Mouse (Mus musculus): ENCODE data around the gene C1qtnf5. TPM values are rescaled to one million over a fixed set of nuclear protein-coding genes. Genes with fewer than 3 reads are reported as not detected.

C1qtnf5 gene
- polyA plus RNA-seq, 1 experiment from 2014 or later, result 0.73 TPM

DNA sequence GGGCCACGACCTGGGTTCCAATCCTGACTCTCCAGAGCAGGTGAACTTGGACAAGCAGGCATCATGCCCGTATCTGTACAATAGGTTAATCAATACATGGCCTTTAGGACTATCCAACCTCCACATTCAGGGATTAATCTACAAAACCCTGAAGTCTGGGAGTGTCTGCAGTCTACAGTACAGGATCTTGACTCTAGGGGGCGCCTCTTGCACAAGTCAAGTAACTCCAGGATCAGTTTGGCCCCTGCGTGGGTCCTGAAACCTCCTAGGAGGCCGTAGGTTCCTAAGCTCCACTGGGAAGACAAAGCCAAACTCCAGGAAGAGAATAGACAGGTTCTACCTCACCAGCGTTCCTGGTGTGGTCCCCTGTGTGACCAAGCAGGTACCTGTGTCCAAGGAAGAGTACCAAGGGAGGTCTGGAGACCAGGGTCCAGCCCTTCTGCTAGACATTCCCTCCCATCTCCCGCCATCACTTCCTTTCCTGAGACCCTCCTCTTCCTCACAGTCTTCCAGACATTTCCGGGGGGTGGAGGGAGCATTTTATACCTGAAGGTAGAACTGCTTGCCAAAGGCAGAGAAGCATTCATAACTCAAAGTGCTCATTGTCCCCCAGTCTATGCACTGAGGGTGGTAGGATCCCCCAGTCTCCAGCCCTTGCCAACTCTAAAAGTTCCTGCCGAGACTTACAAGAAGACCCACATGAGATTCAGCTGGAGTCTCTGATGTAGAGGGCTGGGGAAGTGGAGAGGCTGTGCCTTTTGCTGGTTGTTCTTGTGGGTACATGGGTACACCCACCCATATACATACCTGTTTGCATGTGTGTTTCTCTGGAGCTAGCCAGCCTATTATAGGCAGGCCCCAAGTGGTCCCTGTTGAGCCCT, 32.4 kb upstream of the C1qtnf5 start:
- no peak overlapping the region for H3K9ac ChIP-seq
- peaks cover 17% of the 10 kb centered on the region for H3K27me3 ChIP-seq
- no peak for ATAC-seq (ENCODE audit: low FRiP score)
- H3K4me1 ChIP-seq, result peaks cover 62% of the 10 kb centered on the region
- H3K4me2 ChIP-seq, result no peak overlapping the region
- H3K36me3 ChIP-seq (replicated peaks), result no peaks in the 10 kb centered on the region
- no peak overlapping the region for H3K4me3 ChIP-seq (replicated peaks)
- WGBS, result 61% methylated on average over 9 of the region's 9 CpGs
- no peaks in the 10 kb centered on the region for H3K9me3 ChIP-seq
- no peak overlapping the region for H3K27ac ChIP-seq

DNA sequence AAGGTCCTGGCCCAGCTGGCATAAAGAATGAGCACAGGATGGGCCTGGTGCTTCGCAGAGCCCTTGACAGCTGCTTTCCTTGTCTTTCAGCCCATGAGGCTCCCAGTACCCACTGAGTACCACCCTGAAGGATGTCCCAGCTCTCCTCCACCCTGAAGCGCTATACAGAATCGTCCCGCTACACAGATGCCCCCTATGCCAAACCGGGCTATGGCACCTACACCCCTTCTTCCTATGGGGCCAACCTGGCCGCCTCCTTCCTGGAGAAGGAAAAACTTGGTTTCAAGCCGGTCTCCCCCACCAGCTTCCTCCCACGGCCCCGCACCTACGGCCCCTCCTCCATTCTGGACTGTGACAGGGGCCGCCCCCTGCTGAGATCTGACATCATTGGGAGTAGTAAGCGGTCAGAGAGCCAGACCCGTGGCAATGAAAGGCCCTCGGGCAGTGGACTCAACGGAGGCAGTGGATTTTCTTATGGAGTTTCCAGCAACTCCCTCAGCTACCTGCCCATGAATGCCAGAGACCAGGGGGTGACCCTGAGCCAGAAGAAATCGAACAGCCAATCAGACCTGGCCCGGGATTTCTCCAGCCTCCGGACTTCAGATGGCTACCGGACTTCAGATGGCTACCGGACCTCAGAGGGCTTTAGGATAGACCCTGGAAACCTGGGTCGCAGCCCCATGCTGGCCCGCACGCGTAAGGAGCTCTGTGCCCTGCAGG, 31.6 kb upstream of the C1qtnf5 start:
- no peak overlapping the region for H3K4me3 ChIP-seq (replicated peaks)
- WGBS, result 73% methylated on average over 24 of the region's 24 CpGs
- H3K36me3 ChIP-seq (replicated peaks), result no peaks in the 10 kb centered on the region
- no peak overlapping the region for H3K27ac ChIP-seq
- peaks cover 56% of the 10 kb centered on the region for H3K4me1 ChIP-seq
- H3K4me2 ChIP-seq, result no peak overlapping the region
- ATAC-seq (ENCODE audit: low FRiP score), result no peak
- peaks cover 16% of the 10 kb centered on the region for H3K27me3 ChIP-seq
- no peak overlapping the region for H3K9ac ChIP-seq
- H3K9me3 ChIP-seq, result no peaks in the 10 kb centered on the region

DNA sequence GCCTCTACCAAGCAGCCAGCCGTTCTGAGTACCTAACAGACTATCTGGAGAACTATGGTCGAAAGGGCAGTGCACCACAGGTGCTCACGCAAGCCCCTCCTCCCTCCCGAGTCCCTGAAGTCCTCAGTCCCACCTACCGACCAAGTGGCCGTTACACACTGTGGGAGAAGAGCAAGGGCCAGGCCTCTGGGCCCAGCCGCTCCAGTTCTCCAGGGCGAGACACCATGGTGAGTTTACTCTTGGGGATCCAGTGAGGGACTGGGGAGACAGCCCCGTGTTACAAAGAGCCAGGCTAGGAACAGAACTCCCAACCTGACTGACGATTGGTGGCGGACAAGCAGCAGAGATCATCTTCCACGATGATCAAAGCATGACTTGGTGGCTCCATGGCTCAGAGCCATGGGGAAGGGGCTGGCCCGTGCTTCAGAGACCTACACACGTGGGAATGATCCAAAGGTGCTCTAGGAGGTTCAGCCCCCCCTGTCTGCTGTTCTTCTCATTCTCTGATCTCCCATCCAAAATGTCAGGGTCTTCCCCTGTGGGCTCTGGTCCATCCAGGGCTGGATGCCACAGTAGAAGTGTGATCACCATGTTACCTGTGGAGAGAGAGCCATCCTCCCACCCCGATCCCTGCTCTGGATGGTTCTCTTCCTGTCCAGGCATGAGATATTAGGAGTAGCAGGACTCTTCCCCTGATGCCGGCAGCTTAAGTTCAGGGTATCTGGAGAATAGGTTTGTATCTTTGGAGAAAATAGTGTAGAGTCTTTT, 30.9 kb upstream of the C1qtnf5 start:
- no peak overlapping the region for H3K27ac ChIP-seq
- H3K9me3 ChIP-seq, result no peaks in the 10 kb centered on the region
- H3K4me2 ChIP-seq, result no peak overlapping the region
- H3K27me3 ChIP-seq, result peaks cover 14% of the 10 kb centered on the region
- WGBS, result 65% methylated on average over 16 of the region's 16 CpGs
- no peak overlapping the region for H3K4me3 ChIP-seq (replicated peaks)
- no peak for ATAC-seq (ENCODE audit: low FRiP score)
- H3K9ac ChIP-seq, result no peak overlapping the region
- no peaks in the 10 kb centered on the region for H3K36me3 ChIP-seq (replicated peaks)
- H3K4me1 ChIP-seq, result peaks cover 53% of the 10 kb centered on the region

DNA sequence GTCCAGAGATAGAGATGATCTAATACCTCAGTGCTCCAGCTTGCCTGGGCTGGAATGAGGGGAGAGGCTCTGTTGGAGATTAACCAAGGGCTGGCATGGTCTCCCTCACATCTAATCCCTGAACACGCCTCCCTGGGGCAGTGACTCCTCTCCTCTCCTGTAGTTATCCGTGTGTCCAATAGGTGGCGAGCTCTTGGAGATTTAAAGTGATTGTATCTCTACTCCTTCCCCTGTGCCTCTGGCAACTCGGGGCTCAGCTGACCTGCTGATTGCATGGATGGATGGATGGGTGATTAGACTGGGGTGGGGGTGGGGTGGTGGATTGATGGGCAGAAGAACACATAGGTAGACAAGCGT, 30.3 kb upstream of the C1qtnf5 start:
- no peak overlapping the region for H3K27ac ChIP-seq
- WGBS, result 14% methylated on average over 5 of the region's 5 CpGs

DNA sequence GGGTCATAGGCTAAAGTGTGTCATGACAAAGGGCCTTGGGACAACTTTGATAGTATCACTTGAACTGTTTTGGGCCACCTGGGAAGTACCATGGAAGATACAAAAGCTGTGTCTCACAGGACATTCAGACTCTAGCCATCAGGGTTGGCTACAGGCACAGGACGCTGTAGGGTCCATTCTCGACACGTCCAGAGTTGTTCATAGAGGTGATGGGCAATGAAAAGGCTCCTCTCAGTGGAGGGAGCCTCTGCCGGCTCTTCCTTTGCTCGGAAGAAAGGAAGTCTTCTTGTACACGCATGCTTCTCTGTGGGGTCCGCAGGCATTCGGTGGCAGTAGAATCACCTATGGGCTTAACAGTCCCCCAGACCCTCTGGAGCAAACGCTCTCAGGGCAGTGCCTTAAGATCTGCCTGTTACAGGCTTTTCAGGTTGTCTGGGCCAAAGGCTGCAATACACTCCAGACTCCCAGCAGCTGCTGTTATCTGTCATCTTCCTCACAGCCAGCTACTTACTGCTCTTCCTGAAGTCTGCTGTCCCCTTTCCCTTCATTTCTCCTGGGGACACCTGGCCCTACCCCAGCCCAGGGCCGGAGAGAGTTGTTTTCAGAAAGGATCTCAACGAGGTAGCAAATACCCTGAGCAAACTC, 29.7 kb upstream of the C1qtnf5 start:
- H3K9me3 ChIP-seq, result no peaks in the 10 kb centered on the region
- 84% methylated on average over 11 of the region's 11 CpGs for WGBS
- no peak overlapping the region for H3K27ac ChIP-seq
- H3K36me3 ChIP-seq (replicated peaks), result no peaks in the 10 kb centered on the region
- no peak overlapping the region for H3K4me2 ChIP-seq
- H3K27me3 ChIP-seq, result peaks cover 21% of the 10 kb centered on the region
- no peak overlapping the region for H3K9ac ChIP-seq
- ATAC-seq (ENCODE audit: low FRiP score), result no peak
- H3K4me3 ChIP-seq (replicated peaks), result no peak overlapping the region
- peaks cover 45% of the 10 kb centered on the region for H3K4me1 ChIP-seq

More for the DNA sequence above, 30.3 kb upstream of the C1qtnf5 start:
- ATAC-seq (ENCODE audit: low FRiP score), result no peak
- Histone ChIP-seq H3K27me3 (peaks cover 14% of the 10 kb centered on the region), H3K4me1 (peaks cover 52% of the 10 kb centered on the region), H3K4me2 (no peak overlapping the region), H3K9ac (no peak overlapping the region), H3K4me3 (replicated peaks) (no peak overlapping the region), H3K9me3 (no peaks in the 10 kb centered on the region), H3K36me3 (replicated peaks) (no peaks in the 10 kb centered on the region)

DNA sequence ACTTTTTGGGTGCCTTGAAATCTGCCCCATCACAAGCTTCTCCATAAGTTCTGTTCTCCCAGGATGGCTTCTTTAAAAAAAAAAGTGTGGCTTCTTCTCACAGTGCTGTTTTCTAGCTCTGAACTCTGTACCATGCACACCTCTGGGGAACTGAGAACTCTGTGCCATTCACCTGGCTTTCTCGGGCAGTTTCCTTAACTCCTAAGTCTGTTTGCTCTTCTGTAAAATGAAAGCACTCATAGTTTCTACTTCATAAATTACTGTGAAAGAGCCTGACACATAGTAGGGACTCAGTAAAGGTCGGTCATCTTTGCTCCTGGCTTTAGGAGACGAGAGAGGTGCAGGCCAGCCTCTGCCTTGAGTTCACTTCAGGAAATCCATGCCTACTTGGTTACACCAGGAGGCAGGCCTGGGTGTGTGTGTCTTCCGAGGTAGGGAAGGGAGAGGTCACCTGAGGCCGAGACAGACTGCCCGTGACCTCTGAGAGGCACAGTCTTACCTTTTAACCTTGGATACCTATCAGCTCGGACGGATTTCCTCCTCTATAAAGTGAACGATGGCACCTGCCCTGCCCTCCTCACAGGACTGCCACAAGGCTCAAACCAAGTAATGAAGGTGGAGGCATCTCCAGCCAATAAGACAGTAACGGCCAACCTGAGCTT, 28.8 kb upstream of the C1qtnf5 start:
- WGBS, result 83% methylated on average over 10 of the region's 10 CpGs
- H3K4me1 ChIP-seq, result peaks cover 37% of the 10 kb centered on the region

DNA sequence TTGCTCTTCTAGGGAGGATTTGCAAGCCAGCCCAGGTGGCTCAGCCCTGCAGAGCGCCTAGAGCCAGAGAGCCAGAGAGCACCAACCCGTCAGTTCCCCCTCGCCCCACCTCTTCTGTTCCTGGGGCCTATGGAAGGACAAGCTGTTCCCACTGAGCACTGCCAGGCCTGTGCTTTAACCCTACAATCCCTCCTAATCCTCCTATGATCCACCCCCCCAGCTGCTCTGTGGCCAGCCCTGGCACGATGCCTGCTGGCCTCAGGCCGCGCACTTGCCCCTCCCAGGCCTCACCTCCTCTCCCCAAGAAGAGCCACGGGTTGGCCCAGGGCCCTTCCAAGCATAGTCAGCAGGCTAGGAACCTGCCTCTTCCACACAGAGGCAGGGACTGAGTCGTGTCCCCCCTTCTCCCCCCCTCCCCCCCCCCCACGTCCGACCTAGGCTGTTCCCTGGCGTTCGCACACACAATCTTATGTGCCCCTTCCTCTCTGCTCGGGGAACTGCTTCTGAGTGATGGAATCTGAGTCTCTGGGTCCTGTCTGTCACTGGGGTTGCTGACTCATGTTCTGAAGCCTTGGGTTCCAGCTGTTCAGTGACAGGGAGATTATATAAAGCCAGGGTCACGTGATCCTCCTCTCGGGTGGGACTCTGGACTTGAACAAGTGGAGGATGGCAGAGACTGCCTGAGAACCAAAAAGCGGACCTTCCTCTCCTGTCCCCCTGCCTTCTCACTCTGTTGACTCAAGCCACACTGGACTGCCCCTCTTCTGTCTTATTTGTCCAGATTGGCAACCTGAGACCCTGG, 27.9 kb upstream of the C1qtnf5 start:
- Histone ChIP-seq H3K4me2 (no peak overlapping the region), H3K27ac (peak overlapping the region; percentile 56), H3K4me3 (replicated peaks) (no peak overlapping the region), H3K9ac (0 out of 2 replicates have a peak overlapping the region, but pooled peaks have one; percentile 7), H3K4me1 (peaks cover 41% of the 10 kb centered on the region), H3K9me3 (no peaks in the 10 kb centered on the region), H3K27me3 (peaks cover 38% of the 10 kb centered on the region), H3K36me3 (replicated peaks) (no peaks in the 10 kb centered on the region)
- peak; percentile 54; the same call in 1 of the 2 replicates for ATAC-seq (ENCODE audit: low FRiP score)
- WGBS, result 40% methylated on average over 12 of the region's 16 CpGs

More for the DNA sequence above, 28.8 kb upstream of the C1qtnf5 start:
- Histone ChIP-seq H3K27ac (peak overlapping the region; percentile 56; the same call in 1 of the 2 replicates), H3K36me3 (replicated peaks) (no peaks in the 10 kb centered on the region), H3K9me3 (no peaks in the 10 kb centered on the region), H3K9ac (0 out of 2 replicates have a peak overlapping the region, but pooled peaks have one; percentile 7), H3K27me3 (peaks cover 30% of the 10 kb centered on the region), H3K4me2 (no peak overlapping the region), H3K4me3 (replicated peaks) (no peak overlapping the region)
- ATAC-seq (ENCODE audit: low FRiP score), result no peak

DNA sequence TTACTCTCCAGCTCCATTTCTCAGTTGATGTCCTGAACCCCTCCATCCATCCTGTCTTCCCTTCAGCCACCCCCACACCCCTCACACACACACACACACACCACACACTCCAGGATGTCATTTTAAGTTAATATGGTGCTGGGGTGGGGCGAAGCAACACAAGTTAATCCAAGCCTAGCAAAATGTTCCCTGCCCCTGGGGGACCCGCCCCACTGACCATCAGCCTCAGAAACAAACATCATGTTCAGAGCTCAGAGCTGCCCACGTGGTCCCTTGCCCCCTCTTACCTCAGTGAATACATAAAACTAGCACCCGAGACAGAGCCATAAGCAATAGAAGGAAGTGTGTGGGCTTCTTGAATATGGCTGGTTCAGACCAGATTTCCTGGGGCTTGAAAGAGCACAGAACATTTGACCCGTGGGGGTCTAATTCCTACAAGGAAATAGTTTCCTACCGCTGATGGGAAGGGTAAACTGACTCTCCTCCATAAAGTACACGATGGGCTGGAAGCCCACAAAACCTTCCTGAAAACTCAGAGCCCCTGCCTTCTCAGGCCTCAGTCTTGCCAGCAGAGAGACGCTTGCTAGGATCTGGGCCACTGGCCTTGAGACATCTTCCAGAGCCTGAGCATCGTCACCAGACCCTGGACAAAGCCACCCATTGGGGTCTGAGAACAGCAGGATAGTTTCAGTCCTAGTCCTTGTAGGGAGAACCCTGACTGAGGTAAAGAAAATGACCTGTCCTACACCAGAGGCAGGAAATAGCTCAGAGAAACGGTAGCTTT, 26.9 kb upstream of the C1qtnf5 start:
- peaks cover 42% of the 10 kb centered on the region for H3K27me3 ChIP-seq
- H3K9me3 ChIP-seq, result no peaks in the 10 kb centered on the region
- peaks cover 49% of the 10 kb centered on the region for H3K4me1 ChIP-seq
- H3K4me3 ChIP-seq (replicated peaks), result no peak overlapping the region
- ATAC-seq (ENCODE audit: low FRiP score), result no peak
- H3K36me3 ChIP-seq (replicated peaks), result no peaks in the 10 kb centered on the region
- H3K4me2 ChIP-seq, result no peak overlapping the region
- H3K9ac ChIP-seq, result no peak overlapping the region
- no peak overlapping the region for H3K27ac ChIP-seq
- WGBS, result 74% methylated on average over 10 of the region's 10 CpGs

DNA sequence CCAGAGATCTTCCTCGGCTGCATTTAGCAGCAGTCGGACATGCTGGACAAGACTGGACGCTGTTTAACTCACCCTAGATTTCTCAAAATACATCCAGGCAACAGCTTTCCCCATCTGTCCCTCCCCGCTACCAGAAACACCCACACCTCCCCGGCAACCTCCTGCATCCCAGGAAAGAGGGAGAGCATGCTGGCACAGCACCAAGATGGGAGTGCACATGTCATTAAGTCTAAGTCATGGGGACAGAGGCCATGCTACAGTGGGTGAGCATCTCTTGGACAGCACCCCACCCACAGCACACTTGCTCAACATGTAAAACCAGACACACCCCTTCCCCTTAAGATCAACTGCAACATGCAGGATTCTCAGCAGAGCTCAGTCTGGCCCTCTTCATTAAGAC, 26.1 kb upstream of the C1qtnf5 start:
- 87% methylated on average over 5 of the region's 5 CpGs for WGBS
- no peak overlapping the region for H3K4me2 ChIP-seq
- H3K4me1 ChIP-seq, result peaks cover 51% of the 10 kb centered on the region
- H3K27me3 ChIP-seq, result peaks cover 46% of the 10 kb centered on the region
- no peak overlapping the region for H3K27ac ChIP-seq
- no peak overlapping the region for H3K4me3 ChIP-seq (replicated peaks)
- no peaks in the 10 kb centered on the region for H3K36me3 ChIP-seq (replicated peaks)
- H3K9me3 ChIP-seq, result no peaks in the 10 kb centered on the region
- no peak overlapping the region for H3K9ac ChIP-seq
- ATAC-seq (ENCODE audit: low FRiP score), result no peak

DNA sequence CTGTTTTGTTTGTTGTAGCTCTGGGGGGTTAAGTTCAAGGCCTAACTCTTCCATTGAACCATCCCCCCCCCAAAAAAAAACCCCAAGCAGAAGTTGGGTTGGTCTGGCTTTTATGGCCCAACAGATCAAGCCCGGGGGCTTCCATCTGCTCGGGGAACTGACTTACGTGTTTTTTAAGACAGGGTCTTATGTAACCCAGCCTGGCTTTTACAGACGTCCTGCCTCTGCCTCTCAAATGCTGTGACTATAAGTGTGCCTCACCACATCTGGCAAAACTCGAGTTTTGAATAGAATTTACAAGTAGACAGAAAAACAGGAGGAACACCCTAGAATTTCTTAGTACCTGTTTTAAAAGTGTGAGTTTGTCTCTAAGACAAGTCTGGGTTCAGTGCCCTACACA, 25.5 kb upstream of the C1qtnf5 start:
- peaks cover 52% of the 10 kb centered on the region for H3K27me3 ChIP-seq
- no peak overlapping the region for H3K4me2 ChIP-seq
- H3K27ac ChIP-seq, result no peak overlapping the region
- no peaks in the 10 kb centered on the region for H3K9me3 ChIP-seq
- no peak overlapping the region for H3K9ac ChIP-seq
- no peak for ATAC-seq (ENCODE audit: low FRiP score)
- H3K36me3 ChIP-seq (replicated peaks), result no peaks in the 10 kb centered on the region
- WGBS, result 62% methylated on average over 5 of the region's 5 CpGs
- H3K4me3 ChIP-seq (replicated peaks), result no peak overlapping the region
- peaks cover 49% of the 10 kb centered on the region for H3K4me1 ChIP-seq
